Mouse (Mus musculus) bone marrow, adult 2 months (tissue): Measurements from ENCODE around the gene Zc3hav1. TPM values are rescaled to one million over a fixed set of nuclear protein-coding genes. Genes with fewer than 3 reads are reported as not detected.

Experiments
- H3K27ac ChIP-seq: fragments of 200-500 bp; 2 replicates; pipeline ENCODE4 v1.5.1; 2012; ENCODE audit warnings: low read depth, mild to moderate bottlenecking, control low read depth, inconsistent platforms, low read length; ENCODE audit not compliant: control insufficient read depth, poor library complexity, insufficient read depth
- H3K4me1 ChIP-seq: fragments of 200-500 bp; 2 replicates; pipeline ENCODE4 v1.6.1; 2011; ENCODE audit warnings: low read length; ENCODE audit not compliant: control insufficient read depth, insufficient read depth
- H3K4me3 ChIP-seq: fragments of 200-500 bp; replicated peaks from 2 replicates; pipeline ENCODE3; 2011; ENCODE audit warnings: mild to moderate bottlenecking, low read depth, low read length, control low read depth; ENCODE audit not compliant: control insufficient read depth
- CTCF ChIP-seq: fragments of 200-500 bp; IDR thresholded peaks from 2 replicates; pipeline ENCODE4 v1.5.1; 2011; ENCODE audit warnings: low read length, control low read depth; ENCODE audit not compliant: control insufficient read depth, insufficient read depth
- POLR2A ChIP-seq: fragments of 200-500 bp; IDR thresholded peaks from 2 replicates; pipeline ENCODE4 v1.6.1; 2011; ENCODE audit warnings: low read depth, mild to moderate bottlenecking, control low read depth, low read length, borderline replicate concordance; ENCODE audit not compliant: control insufficient read depth
- WGBS: fragments of 180-500 bp; shearing (Covaris S2); methylation state at CpG from one replicate; pipeline ENCODE4 v1.1.7; 2018; 5-methylcytosine and 5-hydroxymethylcytosine counted together
- polyA plus RNA-seq: library from polyadenylated mRNA; stranded (reverse); fragments of >200 nt; gene quantifications from 2 replicates; pipeline ENCODE4 v1.2.4, GENCODE M21; 2011; ENCODE audit warnings: low replicate concordance; ENCODE audit not compliant: missing spikeins, insufficient read depth, insufficient read length

The Zc3hav1 gene
- polyA plus RNA-seq, 1 experiment: 46.8 TPM

GRCm38 (mm10) chr6:38355862-38356261 lies 1.5 kb upstream of the Zc3hav1 start:
- Histone ChIP-seq H3K4me1 (peaks cover 4% of the 10 kb centered on the region; the same call in 1 of the 2 replicates), H3K4me3 (no peak overlapping the region), H3K27ac (no peak overlapping the region)
- 58% methylated on average over 7 of the region's 7 CpGs for WGBS
- no peak for TF ChIP-seq CTCF
- TF ChIP-seq POLR2A: no peak

GRCm38 (mm10) chr6:38355354-38355823 lies 986 bp upstream of the Zc3hav1 start:
- Histone ChIP-seq H3K4me1 (peaks cover 5% of the 10 kb centered on the region), H3K4me3 (peak overlapping the region; percentile 53), H3K27ac (no peak overlapping the region)
- no peak for TF ChIP-seq CTCF
- TF ChIP-seq POLR2A: no peak
- 14% methylated on average over 8 of the region's 8 CpGs for WGBS

GRCm38 (mm10) chr6:38354723-38355353 lies 435 bp upstream of the Zc3hav1 start:
- 5% methylated on average over 20 of the region's 20 CpGs for WGBS
- Histone ChIP-seq H3K4me1 (peaks cover 3% of the 10 kb centered on the region), H3K4me3 (peak overlapping the region; percentile 99), H3K27ac (peak overlapping the region; percentile 100)
- TF ChIP-seq CTCF: no peak; the same call in 1 of the 2 replicates
- no peak for TF ChIP-seq POLR2A

- TF ChIP-seq POLR2A: no peak
- TF ChIP-seq CTCF: no peak
- H3K4me1 ChIP-seq: peaks cover 3% of the 10 kb centered on the region
- 3% methylated on average over 13 of the region's 13 CpGs for WGBS
- peak overlapping the region; percentile 64 for H3K27ac ChIP-seq
- peak overlapping the region; percentile 99 for H3K4me3 ChIP-seq
Observed at GRCm38 (mm10) chr6:38353181-38353580, 1.2 kb downstream of the Zc3hav1 start.

- peak overlapping the region; percentile 99 for H3K4me3 ChIP-seq
- TF ChIP-seq POLR2A (no peak), CTCF (no peak)
- under 1% methylated on average over 10 of the region's 10 CpGs for WGBS
- H3K4me1 ChIP-seq: peaks cover 3% of the 10 kb centered on the region
- H3K27ac ChIP-seq: peak overlapping the region; percentile 49
Observed at GRCm38 (mm10) chr6:38352451-38352850, 2.0 kb downstream of the Zc3hav1 start.

GRCm38 (mm10) chr6:38351930-38352329 lies 2.5 kb downstream of the Zc3hav1 start:
- WGBS: 3% methylated on average over 4 of the region's 4 CpGs
- H3K27ac ChIP-seq: no peak overlapping the region

GRCm38 (mm10) chr6:38349806-38350205 lies 4.6 kb downstream of the Zc3hav1 start:
- WGBS: 82% methylated on average over 9 of the region's 9 CpGs
- Histone ChIP-seq H3K4me1 (peaks cover 4% of the 10 kb centered on the region), H3K27ac (no peak overlapping the region), H3K4me3 (no peak overlapping the region)
- TF ChIP-seq CTCF (no peak), POLR2A (no peak)

More at GRCm38 (mm10) chr6:38351930-38352329, 2.5 kb downstream of the Zc3hav1 start:
- no peak for TF ChIP-seq POLR2A
- no peak for TF ChIP-seq CTCF
- peaks cover 3% of the 10 kb centered on the region for H3K4me1 ChIP-seq
- peak overlapping the region; percentile 99 for H3K4me3 ChIP-seq

GRCm38 (mm10) chr6:38348811-38349453 lies 5.5 kb downstream of the Zc3hav1 start:
- Histone ChIP-seq H3K4me1 (peaks cover 6% of the 10 kb centered on the region), H3K27ac (no peak overlapping the region), H3K4me3 (no peak overlapping the region)
- 72% methylated on average over 6 of the region's 6 CpGs for WGBS
- TF ChIP-seq CTCF (no peak), POLR2A (no peak)
